Mouse (Mus musculus): ENCODE measurements around the gene Mrpl52. TPM values are rescaled to one million over a fixed set of nuclear protein-coding genes. Genes with fewer than 3 reads are reported as not detected.

Gene Mrpl52
- polyA plus RNA-seq, 1 experiment from 2014 or later, result 228 TPM

DNA sequence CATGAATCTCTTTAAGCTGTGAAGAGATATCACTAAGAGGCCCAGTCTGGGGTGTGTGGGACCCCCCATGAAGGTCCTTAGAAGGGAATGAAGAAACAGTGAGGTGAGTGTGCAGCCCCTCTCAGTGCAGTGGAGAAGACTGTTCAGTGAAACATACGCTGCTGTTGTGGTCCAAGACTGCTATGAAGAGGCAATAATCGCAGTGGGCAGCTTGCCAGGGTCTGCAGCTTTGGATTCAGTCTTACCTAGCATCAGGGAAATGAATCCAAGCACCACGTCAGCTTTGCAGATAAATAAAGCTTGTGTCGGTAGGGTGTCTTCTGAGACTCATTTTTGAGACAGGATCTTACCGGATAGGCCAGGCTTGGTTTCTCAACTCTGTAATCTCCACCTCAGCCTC, 46.0 kb downstream of the Mrpl52 start:
- no peak overlapping the region for H3K9ac ChIP-seq (ENCODE audit: low read depth, low read length)
- no peaks in the 10 kb centered on the region for H3K9me3 ChIP-seq (ENCODE audit: control insufficient read depth, low read length)
- no peak overlapping the region for H3K27ac ChIP-seq (ENCODE audit: low read depth, low read length)
- no peak overlapping the region for H3K4me3 ChIP-seq (ENCODE audit: low read length)
- H3K27me3 ChIP-seq (replicated peaks; ENCODE audit: control insufficient read depth, insufficient read depth, low read length), result no peaks in the 10 kb centered on the region
- H3K4me2 ChIP-seq (ENCODE audit: low read length), result no peak overlapping the region
- H3K4me1 ChIP-seq (ENCODE audit: control insufficient read depth, insufficient read depth, low read depth, low read length), result peaks cover 10% of the 10 kb centered on the region; the same call in 1 of the 2 replicates
- 58% methylated on average over 5 of the region's 5 CpGs for WGBS
- H3K36me3 ChIP-seq (ENCODE audit: control insufficient read depth, insufficient read depth, low read length), result peaks cover 21% of the 10 kb centered on the region
- no peak for ATAC-seq

DNA sequence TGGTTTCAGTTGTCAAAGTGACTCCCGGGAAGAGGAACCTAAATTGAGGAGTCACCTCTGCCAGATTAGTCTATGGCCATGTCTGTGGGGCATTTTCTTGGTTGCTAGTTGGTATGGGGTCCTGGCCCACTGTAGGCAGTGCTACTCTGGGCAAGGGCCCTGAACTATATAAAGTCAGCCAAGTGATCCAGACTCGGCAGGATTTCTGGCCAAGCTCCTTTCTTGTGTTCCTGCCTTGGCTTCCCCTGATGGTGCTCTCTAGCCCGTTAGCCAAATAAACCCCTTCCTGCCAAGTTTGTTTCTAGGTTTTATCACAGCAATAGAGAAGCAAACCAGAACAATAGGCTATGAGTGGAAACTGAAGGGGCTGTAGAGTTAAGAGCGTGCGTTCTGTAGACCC, 48.0 kb downstream of the Mrpl52 start:
- Histone ChIP-seq H3K4me1 (ENCODE audit: control insufficient read depth, insufficient read depth, low read depth, low read length) (peaks cover 16% of the 10 kb centered on the region), H3K4me3 (ENCODE audit: low read length) (no peak overlapping the region), H3K27ac (ENCODE audit: low read depth, low read length) (no peak overlapping the region), H3K4me2 (ENCODE audit: low read length) (no peak overlapping the region), H3K9ac (ENCODE audit: low read depth, low read length) (no peak overlapping the region), H3K27me3 (replicated peaks; ENCODE audit: control insufficient read depth, insufficient read depth, low read length) (no peaks in the 10 kb centered on the region), H3K36me3 (ENCODE audit: control insufficient read depth, insufficient read depth, low read length) (peaks cover 7% of the 10 kb centered on the region), H3K9me3 (ENCODE audit: control insufficient read depth, low read length) (no peaks in the 10 kb centered on the region)
- ATAC-seq, result no peak
- WGBS, result 76% methylated on average over 5 of the region's 5 CpGs

- peak; percentile 91 for ATAC-seq
- Histone ChIP-seq H3K4me2 (ENCODE audit: low read length) (peak within 1 kb of the TSS; percentile 76), H3K9ac (ENCODE audit: low read depth, low read length) (peak within 1 kb of the TSS; percentile 71), H3K27ac (ENCODE audit: low read depth, low read length) (peak within 1 kb of the TSS; percentile 71), H3K9me3 (ENCODE audit: control insufficient read depth, low read length) (no peaks in the 10 kb centered on the region), H3K4me1 (ENCODE audit: control insufficient read depth, insufficient read depth, low read depth, low read length) (peaks cover 16% of the 10 kb centered on the region), H3K4me3 (ENCODE audit: low read length) (peak within 1 kb of the TSS; percentile 52), H3K36me3 (ENCODE audit: control insufficient read depth, insufficient read depth, low read length) (no peaks in the 10 kb centered on the region), H3K27me3 (replicated peaks; ENCODE audit: control insufficient read depth, insufficient read depth, low read length) (no peaks in the 10 kb centered on the region)
- 1% methylated on average over 23 of the region's 23 CpGs for WGBS
These were observed 49.5 kb downstream of the Mrpl52 start, which contains the start of gene Rem2 for GRCm38 (mm10) chr14:54475941-54476844. Gene Rem2, plus strand, starts transcription at chr14:54476100.

- ATAC-seq, result no peak; the same call in 1 of the 2 replicates
- Histone ChIP-seq H3K9me3 (ENCODE audit: control insufficient read depth, low read length) (no peaks in the 10 kb centered on the region), H3K4me1 (ENCODE audit: control insufficient read depth, insufficient read depth, low read depth, low read length) (peaks cover 16% of the 10 kb centered on the region), H3K9ac (ENCODE audit: low read depth, low read length) (peak overlapping the region; percentile 71; the same call in 1 of the 2 replicates), H3K4me3 (ENCODE audit: low read length) (peak overlapping the region; percentile 52), H3K36me3 (ENCODE audit: control insufficient read depth, insufficient read depth, low read length) (no peaks in the 10 kb centered on the region), H3K4me2 (ENCODE audit: low read length) (peak overlapping the region; percentile 76), H3K27me3 (replicated peaks; ENCODE audit: control insufficient read depth, insufficient read depth, low read length) (no peaks in the 10 kb centered on the region), H3K27ac (ENCODE audit: low read depth, low read length) (peak overlapping the region; percentile 71)
- WGBS, result 56% methylated on average over 15 of the region's 15 CpGs
These were observed 50.6 kb downstream of the Mrpl52 start for GRCm38 (mm10) chr14:54477172-54477909.

Other genes with a start within 250 kb of the Mrpl52 start
- gene Dad1, start 172.8 kb upstream of the Mrpl52 start, polyA plus RNA-seq (2015; fragmentation: Nextera tagmentation; extraction: Ambion mirVana), result 391 and 409 TPM in 2 replicates
- 70.3 and 75.2 TPM in 2 replicates for gene Abhd4, start 172.7 kb upstream of the Mrpl52 start, polyA plus RNA-seq (2015; fragmentation: Nextera tagmentation; extraction: Ambion mirVana)
- not detected in 2 replicates for gene Olfr49, start 142.0 kb upstream of the Mrpl52 start, polyA plus RNA-seq (2015; fragmentation: Nextera tagmentation; extraction: Ambion mirVana)
- 58.5 and 59.9 TPM in 2 replicates for gene Oxa1l, start 66.1 kb upstream of the Mrpl52 start, polyA plus RNA-seq (2015; fragmentation: Nextera tagmentation; extraction: Ambion mirVana)
- 4.9 and 5.9 TPM in 2 replicates for gene Slc7a7, start 9.1 kb upstream of the Mrpl52 start, polyA plus RNA-seq (2015; fragmentation: Nextera tagmentation; extraction: Ambion mirVana)
- 45.1 and 56.1 TPM in 2 replicates for gene Mmp14, start 4.7 kb downstream of the Mrpl52 start, polyA plus RNA-seq (2015; fragmentation: Nextera tagmentation; extraction: Ambion mirVana)
- gene Lrp10, start 37.2 kb downstream of the Mrpl52 start, polyA plus RNA-seq (2015; fragmentation: Nextera tagmentation; extraction: Ambion mirVana), result 31.4 and 35.6 TPM in 2 replicates
- gene Rem2, start 49.2 kb downstream of the Mrpl52 start, polyA plus RNA-seq (2015; fragmentation: Nextera tagmentation; extraction: Ambion mirVana), result 38.5 and 39.5 TPM in 2 replicates
- 93.2 and 103 TPM in 2 replicates for gene Prmt5, start 90.6 kb downstream of the Mrpl52 start, polyA plus RNA-seq (2015; fragmentation: Nextera tagmentation; extraction: Ambion mirVana)
- 19.4 and 20.7 TPM in 2 replicates for gene Haus4, start 127.7 kb downstream of the Mrpl52 start, polyA plus RNA-seq (2015; fragmentation: Nextera tagmentation; extraction: Ambion mirVana)
- 4.7 and 6.0 TPM in 2 replicates for gene Ajuba, start 150.6 kb downstream of the Mrpl52 start, polyA plus RNA-seq (2015; fragmentation: Nextera tagmentation; extraction: Ambion mirVana)
- gene 4931414P19Rik, start 179.1 kb downstream of the Mrpl52 start, polyA plus RNA-seq (2015; fragmentation: Nextera tagmentation; extraction: Ambion mirVana), result 5.4 and 5.5 TPM in 2 replicates
- gene Psmb5, start 191.1 kb downstream of the Mrpl52 start, polyA plus RNA-seq (2015; fragmentation: Nextera tagmentation; extraction: Ambion mirVana), result 445 and 467 TPM in 2 replicates
- gene Psmb11, start 194.5 kb downstream of the Mrpl52 start, polyA plus RNA-seq (2015; fragmentation: Nextera tagmentation; extraction: Ambion mirVana), result 0.16 and 0.37 TPM in 2 replicates
- gene Gm17606, start 214.0 kb downstream of the Mrpl52 start, polyA plus RNA-seq (2015; fragmentation: Nextera tagmentation; extraction: Ambion mirVana), result not detected in 2 replicates
- gene Cdh24, start 214.5 kb downstream of the Mrpl52 start, polyA plus RNA-seq (2015; fragmentation: Nextera tagmentation; extraction: Ambion mirVana), result 9.5 and 10.3 TPM in 2 replicates